Mouse (Mus musculus): ENCODE results near the gene Neurl4.

DNA sequence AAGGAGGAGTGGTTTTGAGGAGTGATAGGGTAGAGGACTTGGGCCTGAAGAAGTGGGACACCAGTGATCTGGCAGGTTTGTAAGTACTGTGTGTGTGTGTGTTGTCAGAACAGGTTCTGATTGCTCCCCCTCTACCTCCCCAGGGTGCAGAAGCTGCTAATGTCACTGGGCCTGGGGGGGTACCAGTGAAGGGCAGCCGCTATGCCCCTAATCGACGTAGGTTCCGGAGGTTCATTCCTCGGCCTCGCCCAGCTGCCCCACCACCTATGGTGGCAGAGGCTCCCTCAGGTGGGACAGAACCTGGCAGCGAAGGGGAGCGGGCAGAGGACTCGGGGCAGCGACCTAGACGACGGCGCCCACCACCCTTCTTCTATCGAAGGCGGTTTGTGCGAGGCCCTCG, 38.9 kb downstream of the Neurl4 start:
- no peak for TF ChIP-seq GATA1 (IDR thresholded peaks at IDR 0.05; ENCODE audit: borderline replicate concordance, low read length)
- no peak for TF ChIP-seq FLI1 (IDR thresholded peaks at IDR 0.05; ENCODE audit: low read length)
